Mouse (Mus musculus) gastrocnemius, adult 8-10 months (tissue): Measurements from ENCODE around the gene Cpsf6. TPM values are rescaled to one million over a fixed set of nuclear protein-coding genes. Genes with fewer than 3 reads are reported as not detected.

Experiments used
- DNase-seq, 2 experiments: peaks; one replicate each; pipeline ENCODE4 v3.0.0; 2022; ENCODE audit warnings: low spot score in 2 of 2
- total RNA-seq, 4 experiments: library from RNA; stranded (reverse); gene quantifications; 2 replicates each; pipeline ENCODE4 v1.2.4; 2022

The Cpsf6 gene
- total RNA-seq, 4 experiments from 2014 or later, result 16.8 to 22.6 (median 18.5) TPM

GRCm38 (mm10) chr10:117414726-117415125 lies 34.9 kb upstream of the Cpsf6 start:
- DNase-seq, result no peak

- no peak for DNase-seq
Measured at GRCm38 (mm10) chr10:117413562-117414527, 34.0 kb upstream of the Cpsf6 start.

GRCm38 (mm10) chr10:117412474-117413057 lies 32.8 kb upstream of the Cpsf6 start:
- DNase-seq, result no peak

- DNase-seq, result no peak
Measured at GRCm38 (mm10) chr10:117411716-117412473, 32.1 kb upstream of the Cpsf6 start.

- DNase-seq, result no peak
Measured at GRCm38 (mm10) chr10:117411131-117411530, 31.3 kb upstream of the Cpsf6 start.

- DNase-seq, result no peak
Measured at GRCm38 (mm10) chr10:117410481-117411048, 30.8 kb upstream of the Cpsf6 start.

- no peak for DNase-seq
Measured at GRCm38 (mm10) chr10:117409373-117410354, 29.8 kb upstream of the Cpsf6 start.

GRCm38 (mm10) chr10:117408545-117409372 lies 28.9 kb upstream of the Cpsf6 start:
- no peak for DNase-seq

GRCm38 (mm10) chr10:117407734-117408288 lies 28.0 kb upstream of the Cpsf6 start:
- no peak for DNase-seq

GRCm38 (mm10) chr10:117406843-117407733 lies 27.3 kb upstream of the Cpsf6 start:
- DNase-seq, result no peak

- DNase-seq, result no peak
Measured at GRCm38 (mm10) chr10:117406283-117406588, 26.4 kb upstream of the Cpsf6 start.

- DNase-seq, result no peak
Measured at GRCm38 (mm10) chr10:117405526-117406282, 25.9 kb upstream of the Cpsf6 start.

GRCm38 (mm10) chr10:117404384-117404783 lies 24.6 kb upstream of the Cpsf6 start:
- no peak for DNase-seq

GRCm38 (mm10) chr10:117403344-117403953 lies 23.6 kb upstream of the Cpsf6 start:
- no peak for DNase-seq

- no peak for DNase-seq
Measured at GRCm38 (mm10) chr10:117402403-117403333, 22.9 kb upstream of the Cpsf6 start.

- no peak for DNase-seq
Measured at GRCm38 (mm10) chr10:117401364-117401763, 21.5 kb upstream of the Cpsf6 start.
